Mouse (Mus musculus): ENCODE data around the gene Dhrs13.

Gene Dhrs13

DNA sequence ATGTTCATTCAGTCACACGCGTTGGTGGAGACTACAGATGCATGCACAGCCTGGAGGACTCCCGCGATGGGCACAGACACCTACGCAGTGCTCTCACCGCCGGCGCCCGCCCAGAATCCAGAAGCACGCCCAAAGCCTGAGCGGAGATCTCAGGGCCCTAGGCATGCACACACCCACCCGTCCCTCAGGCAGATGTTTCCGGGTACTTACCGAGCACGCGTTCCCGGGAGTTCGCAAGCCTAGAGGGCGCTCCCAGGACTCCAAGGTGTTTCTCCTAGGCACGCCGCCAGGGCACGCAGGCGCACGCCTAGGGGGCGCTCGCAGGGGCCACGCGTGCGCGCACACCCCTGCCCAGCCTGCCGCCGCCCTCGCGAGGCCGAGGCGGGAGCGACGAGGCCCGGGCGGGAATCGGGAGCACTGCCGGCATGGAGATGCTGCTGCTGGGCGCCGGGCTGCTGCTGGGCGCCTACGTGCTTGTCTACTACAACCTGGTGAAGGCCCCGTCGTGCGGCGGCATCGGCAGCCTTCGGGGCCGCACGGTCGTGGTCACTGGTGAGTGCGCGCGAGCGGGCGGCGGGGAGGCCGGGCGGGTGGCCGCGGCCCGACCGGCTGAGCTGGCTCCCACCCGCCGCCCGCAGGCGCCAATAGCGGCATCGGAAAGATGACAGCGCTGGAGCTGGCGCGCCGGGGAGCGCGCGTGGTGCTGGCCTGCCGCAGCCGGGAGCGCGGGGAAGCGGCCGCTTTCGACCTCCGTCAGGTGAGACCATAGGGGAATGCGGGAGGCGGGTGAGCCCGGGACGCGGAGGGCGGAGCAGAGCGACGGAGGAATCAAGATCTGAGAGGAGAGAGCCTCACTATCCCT lies at the start of gene Dhrs13:
Gene Dhrs13 (plus strand): TSS at position 334 of the 862 bp plus-strand sequence.
- DNase-seq (ENCODE audit: low spot score) = peak; percentile 94

DNA sequence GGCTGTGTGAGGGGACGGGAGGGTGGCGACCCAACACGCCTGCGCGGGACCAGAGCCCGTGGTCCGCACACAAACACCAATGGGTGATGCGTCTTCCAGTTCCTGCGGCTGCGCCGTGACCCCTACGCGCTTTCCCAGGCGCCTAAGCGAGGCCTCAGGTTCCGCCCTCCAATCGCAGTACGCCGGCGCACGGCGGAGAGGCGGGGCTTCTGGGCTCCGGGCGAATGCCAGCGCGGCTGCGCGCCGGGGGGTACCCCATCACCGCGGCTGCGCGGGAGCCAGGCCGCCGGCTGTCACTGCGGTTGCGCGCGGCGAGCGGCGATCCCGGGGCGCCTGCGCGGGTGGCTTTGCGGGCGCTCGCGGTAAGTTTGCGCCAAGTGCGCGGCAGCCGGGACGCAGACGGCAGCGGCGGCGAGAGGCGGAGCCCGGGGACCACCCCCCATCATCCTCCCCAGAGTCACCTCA lies 49.6 kb upstream of the Dhrs13 start, which contains the start of gene Phf12:
Gene Phf12 (plus strand): TSS at position 314 of the 465 bp plus-strand sequence.
- DNase-seq (ENCODE audit: low spot score) = peak; percentile 100

- peak; percentile 60 for DNase-seq (ENCODE audit: low spot score)
These were observed 48.7 kb upstream of the Dhrs13 start for GRCm38 (mm10) chr11:77983191-77983936.

- peak; percentile 76 for DNase-seq (ENCODE audit: low spot score)
These were observed 47.9 kb upstream of the Dhrs13 start for GRCm38 (mm10) chr11:77983937-77984835.

DNA sequence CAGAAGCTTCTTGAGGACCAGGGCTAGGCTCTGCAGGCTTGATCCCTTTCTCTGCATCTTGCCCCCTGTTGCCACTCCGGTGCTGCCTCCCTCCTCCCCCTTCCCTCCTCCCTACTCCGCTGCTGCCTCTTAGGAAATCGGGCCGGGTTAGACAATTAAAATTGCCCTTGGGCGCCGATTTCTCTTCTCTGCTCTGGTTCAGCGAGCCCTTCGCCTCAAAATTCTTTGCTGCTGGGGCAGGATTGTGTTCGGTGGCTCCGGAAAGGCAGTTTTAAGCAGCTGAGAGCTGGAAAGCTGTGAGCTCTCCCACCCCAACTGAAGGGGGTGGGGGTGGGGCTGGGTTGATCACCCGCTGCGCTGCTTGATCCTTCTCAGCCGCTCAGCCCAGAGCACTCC lies 47.2 kb upstream of the Dhrs13 start:
- peak; percentile 48 for DNase-seq (ENCODE audit: low spot score)

DNA sequence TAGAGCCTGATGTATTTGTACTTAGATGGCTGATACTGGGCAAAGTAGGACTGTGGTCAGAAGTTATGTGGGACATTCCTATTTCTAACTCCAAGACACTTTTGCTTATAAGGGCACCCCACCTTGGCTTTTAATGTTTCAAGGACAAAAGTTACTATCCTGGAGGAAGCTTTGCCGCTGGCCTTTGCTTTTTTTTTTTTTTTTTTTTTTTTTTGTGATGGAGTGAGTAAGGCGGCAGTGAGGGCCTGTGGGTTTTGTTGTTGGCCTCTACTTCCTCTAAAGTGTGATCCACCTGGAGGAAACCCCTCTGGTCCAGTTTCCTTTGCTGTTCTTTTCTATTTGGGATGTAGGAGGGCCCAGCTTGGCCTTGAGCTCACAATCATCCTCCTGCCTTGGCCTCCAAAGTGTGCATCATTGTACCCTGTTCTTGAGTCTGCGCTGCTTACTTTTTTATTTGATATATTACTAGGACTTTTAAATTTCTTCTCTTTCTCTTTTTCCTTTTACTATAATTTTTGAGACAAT lies 46.5 kb upstream of the Dhrs13 start:
- no peak for DNase-seq (ENCODE audit: low spot score)

DNA sequence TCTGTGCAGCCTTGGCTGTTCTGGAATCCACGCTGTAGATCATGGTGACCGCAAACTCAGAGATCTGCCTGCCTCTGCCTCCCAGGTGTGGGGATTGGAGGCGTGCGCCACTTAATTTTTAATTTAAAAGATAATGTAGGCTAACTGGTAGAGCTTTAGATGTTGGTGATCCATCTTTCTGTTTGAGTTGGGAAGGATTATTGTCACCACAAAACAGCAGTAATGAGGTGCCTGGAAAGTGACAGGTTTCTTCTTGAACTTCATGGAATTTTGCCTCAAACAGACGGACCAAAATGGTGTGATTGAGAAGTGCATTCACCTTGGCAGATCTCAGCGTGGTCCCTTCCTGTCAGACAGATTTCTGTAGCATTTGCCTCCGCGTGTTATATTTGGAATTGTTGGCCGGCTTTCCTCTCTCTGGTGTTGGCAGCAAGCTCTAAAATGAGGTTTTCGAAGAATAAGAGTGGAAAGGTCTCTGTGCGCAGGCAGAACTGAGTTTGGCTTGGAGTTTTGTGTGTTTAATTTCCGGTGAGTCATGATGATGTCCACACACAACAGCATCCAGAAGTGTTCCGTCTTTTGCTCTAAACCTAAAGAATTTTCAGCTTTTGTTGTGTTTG lies 42.9 kb upstream of the Dhrs13 start:
- DNase-seq (ENCODE audit: low spot score) = no peak

DNA sequence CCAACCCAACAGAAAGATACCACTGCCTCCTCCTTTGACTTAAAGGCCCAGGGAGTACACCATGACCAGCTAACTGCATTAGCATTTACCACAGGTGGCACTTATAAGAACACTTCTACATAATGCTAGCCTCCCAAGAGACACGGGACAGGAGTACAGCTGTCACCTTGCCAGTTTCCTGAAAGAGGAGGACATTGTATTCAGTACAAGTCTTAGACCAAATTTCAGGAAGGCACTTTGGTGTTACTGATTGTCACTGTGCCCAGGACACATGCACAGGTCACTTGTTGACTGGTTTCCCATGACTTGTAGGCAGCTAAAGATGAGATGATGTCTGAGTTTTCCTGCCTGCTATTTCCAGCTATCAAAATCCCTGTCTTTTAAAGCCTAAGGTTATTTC lies 36.5 kb upstream of the Dhrs13 start:
- DNase-seq (ENCODE audit: low spot score) = no peak

GRCm38 (mm10) chr11:78006446-78006845 lies 25.6 kb upstream of the Dhrs13 start:
- DNase-seq (ENCODE audit: low spot score) = no peak

DNA sequence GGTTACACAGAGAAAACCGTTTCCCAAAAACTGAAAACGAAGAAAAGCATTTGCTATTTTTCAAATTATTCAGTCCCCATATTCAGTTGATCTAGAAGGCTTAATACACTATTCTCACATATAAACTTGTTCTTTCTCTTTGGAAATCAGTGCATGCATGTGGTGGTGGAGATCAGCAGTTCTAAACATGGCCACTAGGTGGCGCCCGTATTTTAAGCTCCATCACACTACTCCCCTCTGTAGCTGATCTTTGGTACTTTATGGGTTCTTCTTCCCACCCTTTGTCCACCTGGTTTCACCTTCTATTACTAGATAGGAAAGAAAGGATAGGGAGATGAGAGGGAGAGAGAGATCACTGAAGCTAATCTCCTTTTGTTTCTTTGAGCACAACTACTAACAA lies 12.4 kb upstream of the Dhrs13 start:
- peak; percentile 69 for DNase-seq (ENCODE audit: low spot score)

GRCm38 (mm10) chr11:78023607-78024006 lies 8.5 kb upstream of the Dhrs13 start:
- no peak for DNase-seq (ENCODE audit: low spot score)

DNA sequence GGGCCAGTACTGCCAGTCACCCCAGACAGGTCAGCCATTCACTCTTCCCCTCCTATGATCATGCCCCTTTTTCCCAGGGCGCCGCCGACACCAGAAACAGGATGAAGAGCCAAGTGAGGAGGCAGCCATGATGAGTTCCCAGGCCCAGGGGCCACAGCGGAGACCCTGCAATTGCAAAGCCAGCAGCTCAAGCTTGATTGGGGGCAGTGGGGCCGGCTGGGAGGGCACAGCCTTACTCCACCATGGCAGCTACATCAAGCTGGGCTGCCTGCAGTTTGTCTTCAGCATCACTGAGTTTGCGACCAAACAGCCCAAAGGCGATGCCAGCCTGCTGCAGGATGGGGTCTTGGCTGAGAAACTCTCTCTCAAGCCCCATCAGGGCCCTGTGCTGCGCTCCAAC lies 2.8 kb upstream of the Dhrs13 start:
- no peak for DNase-seq (ENCODE audit: low spot score)

- no peak for DNase-seq (ENCODE audit: low spot score)
These were observed 1.5 kb upstream of the Dhrs13 start for GRCm38 (mm10) chr11:78030600-78030999.

GRCm38 (mm10) chr11:78031389-78031788 lies 691 bp upstream of the Dhrs13 start:
- no peak for DNase-seq (ENCODE audit: low spot score)

GRCm38 (mm10) chr11:78032809-78033195 lies 722 bp downstream of the Dhrs13 start:
- no peak for DNase-seq (ENCODE audit: low spot score)

- no peak for DNase-seq (ENCODE audit: low spot score)
These were observed 2.0 kb downstream of the Dhrs13 start for GRCm38 (mm10) chr11:78033931-78034617.

DNA sequence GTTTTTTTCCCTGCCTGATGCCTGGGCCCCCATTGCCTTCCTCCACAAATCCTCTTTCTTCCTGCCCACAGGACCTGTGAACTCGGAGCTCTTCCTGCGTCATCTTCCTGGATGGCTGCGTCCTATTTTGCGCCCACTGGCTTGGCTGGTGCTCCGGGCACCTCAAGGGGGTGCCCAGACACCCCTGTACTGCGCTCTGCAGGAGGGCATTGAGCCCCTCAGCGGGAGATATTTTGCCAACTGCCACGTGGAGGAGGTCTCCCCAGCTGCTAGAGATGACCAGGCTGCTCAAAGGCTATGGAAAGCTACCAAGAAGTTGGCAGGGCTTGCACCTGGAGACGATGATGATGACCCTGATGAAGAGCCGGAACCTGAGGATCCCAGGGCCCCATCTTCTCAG lies 4.7 kb downstream of the Dhrs13 start:
- no peak for DNase-seq (ENCODE audit: low spot score)

- peak; percentile 73 for DNase-seq (ENCODE audit: low spot score)
These were observed 6.0 kb downstream of the Dhrs13 start, which contains the start of gene Flot2 for GRCm38 (mm10) chr11:78037831-78038752. Flot2 (plus strand) TSS chr11:78037931.

DNA sequence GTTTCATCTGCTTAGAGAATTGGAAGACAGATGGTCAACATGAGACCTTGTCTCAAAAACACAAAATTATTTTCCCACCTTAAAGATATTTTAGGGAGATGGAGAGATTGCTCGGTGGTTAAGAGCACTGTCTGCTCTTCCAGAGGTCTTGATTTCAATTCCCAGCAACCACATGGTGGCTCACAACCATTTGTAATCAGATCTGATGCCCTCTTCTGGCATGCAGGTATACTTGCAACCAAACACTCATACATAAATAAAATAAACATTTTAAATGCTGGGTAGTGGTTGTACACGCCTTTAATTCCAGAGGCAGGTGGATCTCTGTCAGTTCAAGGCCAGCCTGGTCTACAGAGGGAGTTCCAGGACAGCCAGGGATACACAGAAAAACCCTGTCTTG lies 8.8 kb downstream of the Dhrs13 start:
- no peak for DNase-seq (ENCODE audit: low spot score)
